Mouse (Mus musculus): Measurements from ENCODE around the gene Nars2. TPM values are rescaled to one million over a fixed set of nuclear protein-coding genes. Genes with fewer than 3 reads are reported as not detected.
"Not testable (repeated sequence)": the region's sequence is repeated elsewhere in the genome, so short reads cannot be mapped to it uniquely, and the experiment has no call there.

Gene Nars2
- total RNA-seq (2021) = 10 to 100 TPM; 10.7 to 11.9 TPM
- long read RNA-seq, experiment 1, transcript Nars2-201 (14 exons, 3,778 nt) = major isoform, 12 of 13 reads
- long read RNA-seq, experiment 1, partial matches to known transcripts = 0 of 13 reads
- long read RNA-seq, experiment 1, other reads (novel, unspliced or antisense) = 1 of 13 reads
- long read RNA-seq, experiment 2, transcript Nars2-201 (14 exons, 3,778 nt) = major isoform, 7 of 9 reads
- long read RNA-seq, experiment 2, partial matches to known transcripts = 1 of 9 reads
- long read RNA-seq, experiment 2, other reads (novel, unspliced or antisense) = 1 of 9 reads

GRCm38 (mm10) chr7:96951281-96952051 lies at the start of gene Nars2:
Gene Nars2, plus strand, starts transcription at chr7:96951505.
- peak; percentile 84 for DNase-seq

- no peak for DNase-seq
Observed at GRCm38 (mm10) chr7:96902183-96902582, 49.1 kb upstream of the Nars2 start.

- DNase-seq = no peak
Observed at GRCm38 (mm10) chr7:96903088-96903985, 48.0 kb upstream of the Nars2 start.

- DNase-seq = no peak
Observed at GRCm38 (mm10) chr7:96904442-96904841, 46.9 kb upstream of the Nars2 start.

- no peak for DNase-seq
Observed at GRCm38 (mm10) chr7:96904936-96905335, 46.4 kb upstream of the Nars2 start.

DNA sequence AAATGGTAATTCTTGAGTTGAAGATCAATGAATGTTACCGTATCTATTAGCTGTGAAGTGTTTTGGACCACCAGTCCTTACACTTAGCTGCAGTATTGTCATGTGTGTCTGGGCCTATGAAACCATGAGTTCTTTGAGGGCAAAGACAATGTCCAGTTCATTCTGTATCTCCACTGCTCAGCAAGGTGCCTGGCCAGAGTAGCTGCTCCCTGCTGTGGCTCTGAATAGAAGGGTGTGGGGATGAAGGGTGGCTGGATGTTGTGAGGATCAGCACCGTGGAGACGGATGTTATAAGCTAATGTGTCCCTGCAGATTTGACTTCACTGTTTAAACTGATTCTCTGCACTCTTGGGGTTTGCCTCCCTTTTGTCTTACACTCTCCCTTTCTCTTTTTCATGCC lies 45.9 kb upstream of the Nars2 start:
- no peak for DNase-seq

GRCm38 (mm10) chr7:96906216-96906615 lies 45.1 kb upstream of the Nars2 start:
- DNase-seq = no peak

- no peak for DNase-seq
Observed at GRCm38 (mm10) chr7:96907971-96908680, 43.2 kb upstream of the Nars2 start.

GRCm38 (mm10) chr7:96909856-96910255 lies 41.4 kb upstream of the Nars2 start:
- no peak for DNase-seq

- DNase-seq = no peak
Observed at GRCm38 (mm10) chr7:96910310-96910960, 40.9 kb upstream of the Nars2 start.

DNA sequence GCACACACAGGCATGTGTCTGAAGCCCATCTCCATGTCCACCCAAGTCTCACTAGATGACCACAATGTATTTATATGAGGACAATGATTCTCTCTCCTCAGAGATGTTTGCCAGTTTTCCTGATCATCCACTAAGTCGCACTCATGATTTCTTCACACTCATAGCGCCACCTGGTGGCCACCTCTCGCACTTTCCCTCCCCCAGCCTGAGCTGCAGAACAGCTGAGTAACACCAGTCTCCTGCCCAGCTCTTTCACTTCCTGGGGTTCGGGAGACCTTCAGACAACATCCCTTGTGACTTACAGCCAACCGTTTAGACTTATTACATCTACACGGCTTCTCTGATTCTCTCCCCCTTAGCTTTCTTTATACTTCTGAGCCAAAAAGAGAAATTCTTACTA lies 37.3 kb upstream of the Nars2 start:
- peak; percentile 87 for DNase-seq

- DNase-seq = peak; percentile 27
Observed at GRCm38 (mm10) chr7:96915452-96916105, 35.7 kb upstream of the Nars2 start.

- DNase-seq = no peak
Observed at GRCm38 (mm10) chr7:96920447-96921095, 30.7 kb upstream of the Nars2 start.

DNA sequence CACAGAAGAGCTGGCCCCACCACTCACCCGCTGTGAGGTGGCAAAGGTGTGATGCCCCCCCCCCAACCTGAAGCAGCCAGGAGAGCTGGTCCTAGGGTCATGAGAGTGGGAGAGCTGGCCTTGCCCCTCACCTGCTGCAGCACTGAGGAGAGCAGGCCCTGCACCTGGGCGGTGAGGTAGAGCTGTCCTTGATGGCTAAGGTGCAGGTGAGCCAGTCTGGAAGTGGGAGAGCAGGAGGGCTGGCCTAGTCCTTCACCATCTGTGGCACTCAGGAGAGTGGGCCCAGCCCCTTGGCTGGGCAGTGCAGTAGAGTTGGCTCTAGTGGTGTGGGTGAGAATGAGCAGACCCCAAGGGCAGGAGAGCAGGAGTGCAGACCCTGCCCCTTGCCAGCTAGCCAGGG lies 28.4 kb upstream of the Nars2 start:
- DNase-seq = no peak

GRCm38 (mm10) chr7:96943715-96944377 lies 7.5 kb upstream of the Nars2 start:
- no peak for DNase-seq

GRCm38 (mm10) chr7:96946501-96946900 lies 4.8 kb upstream of the Nars2 start:
- not testable (repeated sequence) for DNase-seq

- no peak for DNase-seq
Observed at GRCm38 (mm10) chr7:96952094-96952493, 789 bp downstream of the Nars2 start.

- no peak for DNase-seq
Observed at GRCm38 (mm10) chr7:96959168-96959567, 7.9 kb downstream of the Nars2 start.

- DNase-seq = no peak
Observed at GRCm38 (mm10) chr7:96967188-96967587, 15.9 kb downstream of the Nars2 start.

- DNase-seq = no peak
Observed at GRCm38 (mm10) chr7:96970359-96970758, 19.1 kb downstream of the Nars2 start.

All from gastrocnemius, postnatal 10 days (tissue).